Mouse (Mus musculus): ENCODE data around the gene Vars.

The Vars gene

DNA sequence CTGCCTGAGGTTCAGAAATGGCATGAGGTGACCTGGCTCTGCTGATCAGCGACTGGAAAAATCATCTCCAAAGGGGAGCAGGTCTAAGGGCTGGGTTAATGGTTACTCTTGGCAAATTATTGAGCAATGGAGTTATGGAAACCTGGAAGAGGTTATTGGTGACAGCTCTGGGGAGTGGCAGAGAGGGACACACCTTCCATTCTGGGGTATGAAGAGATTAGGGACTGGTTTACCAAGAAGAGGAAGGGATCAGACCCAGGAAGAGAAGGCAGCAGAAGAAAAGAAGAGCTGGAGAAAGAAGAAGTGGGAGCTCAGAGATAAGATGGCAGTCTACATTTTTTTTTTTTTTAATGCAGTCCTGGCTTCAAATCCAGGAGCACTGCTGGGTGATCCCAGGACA lies 46.9 kb downstream of the Vars start:
- DNase-seq (ENCODE audit: low read depth, low spot score) = no peak

GRCm38 (mm10) chr17:35048149-35048931 lies 47.6 kb downstream of the Vars start:
- DNase-seq (ENCODE audit: low read depth, low spot score) = no peak

GRCm38 (mm10) chr17:35048932-35049440 lies 48.2 kb downstream of the Vars start:
- no peak for DNase-seq (ENCODE audit: low read depth, low spot score)

DNA sequence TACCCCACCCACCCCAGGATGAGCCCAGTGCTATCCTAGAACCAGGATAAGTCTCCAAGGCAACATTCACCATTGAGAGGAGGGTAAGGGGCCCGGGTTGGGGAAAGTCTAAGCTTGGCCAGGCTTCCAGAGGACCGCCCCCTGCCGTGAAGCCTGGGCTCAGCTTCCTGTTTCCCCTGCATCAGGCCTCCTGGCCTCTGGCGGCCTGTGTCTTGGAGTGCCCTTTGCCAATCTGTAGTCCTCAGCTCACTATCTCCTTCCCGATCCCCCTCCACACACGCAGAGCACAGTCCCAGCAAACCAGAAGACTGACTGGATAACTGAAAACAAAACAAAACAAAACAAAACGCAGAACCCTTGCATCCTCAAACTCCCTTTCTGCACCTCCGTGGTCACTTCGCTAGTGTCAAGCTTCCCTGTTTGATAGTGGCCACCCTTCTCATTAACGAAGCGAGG lies 48.8 kb downstream of the Vars start, which contains the start of gene Clic1:
Gene Clic1, plus strand, starts transcription at position 406 of the 456 bp plus-strand sequence.
- no peak for DNase-seq (ENCODE audit: low read depth, low spot score)

DNA sequence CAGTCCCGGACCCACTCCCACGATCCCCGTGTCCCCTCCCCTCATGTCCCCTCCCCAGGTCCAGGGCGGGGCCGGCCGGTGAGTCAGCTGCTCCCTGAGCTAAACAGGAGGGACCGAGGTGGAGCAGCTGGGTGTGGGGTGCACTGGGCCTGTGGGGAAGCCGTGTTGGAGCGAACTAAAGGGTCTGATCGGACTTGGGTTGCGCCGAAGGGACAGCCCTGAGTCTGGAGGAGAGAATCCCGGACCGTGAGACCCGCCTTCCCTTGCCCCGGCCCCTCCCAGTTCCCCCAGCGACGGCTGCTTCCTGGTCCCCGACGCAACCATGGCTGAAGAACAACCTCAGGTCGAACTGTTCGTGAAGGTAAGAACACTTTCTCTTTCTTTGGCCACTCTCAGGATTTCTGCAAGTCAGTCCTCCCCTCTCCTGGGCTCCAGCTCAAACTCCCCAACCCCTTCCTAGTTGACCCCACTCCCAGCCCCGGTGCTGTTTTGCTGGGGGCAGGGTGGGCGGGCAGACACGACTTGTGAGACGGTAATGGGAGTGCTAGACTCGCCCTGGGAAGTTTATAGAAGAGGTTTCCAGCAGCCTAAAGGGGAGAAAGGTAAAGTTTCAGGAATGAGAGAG lies 49.5 kb downstream of the Vars start:
- no peak for DNase-seq (ENCODE audit: low read depth, low spot score)

DNA sequence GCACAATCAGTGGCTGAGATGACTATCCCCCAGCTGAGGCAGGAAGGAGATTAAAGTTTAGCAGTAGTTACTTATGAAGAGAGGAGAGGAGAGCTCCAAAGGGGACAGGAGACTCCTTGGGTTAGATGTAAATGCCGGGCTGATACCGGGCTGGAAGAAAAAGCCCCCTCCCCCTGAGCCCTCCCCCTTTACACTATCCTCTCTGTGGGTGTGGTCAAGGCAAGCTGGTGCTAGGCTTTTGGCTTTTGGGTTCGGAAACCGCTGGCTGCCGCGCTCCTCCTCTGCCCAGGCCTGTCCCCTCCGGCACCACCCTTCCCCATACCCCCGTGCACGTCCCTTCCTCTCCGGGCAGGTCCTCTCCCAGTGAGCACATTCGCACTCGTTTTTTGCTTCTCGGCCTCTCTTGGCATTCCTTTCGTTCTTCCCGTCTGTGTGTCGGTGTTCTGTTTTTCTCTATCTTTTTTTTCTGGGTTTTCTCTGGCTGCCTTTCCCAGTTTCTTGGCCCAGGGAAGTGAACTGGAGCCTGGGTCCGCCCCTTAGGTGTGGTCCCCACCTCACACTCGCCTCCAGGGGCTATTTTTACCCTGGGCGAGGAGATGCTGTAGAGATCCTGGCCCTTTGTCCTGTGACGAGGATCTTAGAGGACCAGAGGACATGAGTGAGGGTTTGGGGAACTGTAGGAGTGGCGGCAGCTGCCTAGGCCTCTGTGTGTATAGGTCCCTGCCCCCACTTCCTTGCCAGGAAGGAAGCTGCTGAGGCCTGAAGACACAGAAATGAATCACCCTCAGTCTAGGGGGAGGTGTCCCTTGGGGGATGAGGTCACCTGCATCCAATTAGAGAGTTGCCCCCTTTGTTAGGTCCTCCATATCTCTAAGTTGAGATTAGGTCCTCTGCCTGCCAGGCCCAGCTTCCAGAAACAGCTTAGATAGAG lies 50.6 kb downstream of the Vars start:
- no peak for DNase-seq (ENCODE audit: low read depth, low spot score)

DNA sequence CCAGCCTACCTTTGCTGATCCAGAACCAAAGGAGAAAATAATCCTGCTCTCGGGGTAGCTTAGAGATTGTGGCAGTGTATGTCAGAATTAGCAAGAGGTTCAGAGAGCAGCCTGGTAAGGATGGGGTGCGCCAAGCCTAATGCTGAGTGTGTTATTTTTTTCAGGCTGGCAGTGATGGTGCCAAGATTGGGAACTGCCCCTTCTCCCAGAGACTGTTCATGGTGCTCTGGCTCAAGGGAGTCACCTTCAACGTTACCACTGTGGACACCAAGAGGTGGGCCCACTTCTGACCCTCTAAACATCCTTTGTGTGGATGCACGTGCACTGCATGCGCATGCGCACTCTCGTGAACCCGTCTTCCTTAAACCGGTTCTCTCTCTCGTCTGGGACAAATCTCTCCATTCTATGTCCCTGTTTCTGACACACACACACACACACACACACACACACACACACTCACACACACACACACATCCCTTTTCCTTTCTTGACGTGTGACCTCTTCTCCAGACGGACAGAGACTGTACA lies 51.5 kb downstream of the Vars start:
- DNase-seq (ENCODE audit: low read depth, low spot score) = no peak

DNA sequence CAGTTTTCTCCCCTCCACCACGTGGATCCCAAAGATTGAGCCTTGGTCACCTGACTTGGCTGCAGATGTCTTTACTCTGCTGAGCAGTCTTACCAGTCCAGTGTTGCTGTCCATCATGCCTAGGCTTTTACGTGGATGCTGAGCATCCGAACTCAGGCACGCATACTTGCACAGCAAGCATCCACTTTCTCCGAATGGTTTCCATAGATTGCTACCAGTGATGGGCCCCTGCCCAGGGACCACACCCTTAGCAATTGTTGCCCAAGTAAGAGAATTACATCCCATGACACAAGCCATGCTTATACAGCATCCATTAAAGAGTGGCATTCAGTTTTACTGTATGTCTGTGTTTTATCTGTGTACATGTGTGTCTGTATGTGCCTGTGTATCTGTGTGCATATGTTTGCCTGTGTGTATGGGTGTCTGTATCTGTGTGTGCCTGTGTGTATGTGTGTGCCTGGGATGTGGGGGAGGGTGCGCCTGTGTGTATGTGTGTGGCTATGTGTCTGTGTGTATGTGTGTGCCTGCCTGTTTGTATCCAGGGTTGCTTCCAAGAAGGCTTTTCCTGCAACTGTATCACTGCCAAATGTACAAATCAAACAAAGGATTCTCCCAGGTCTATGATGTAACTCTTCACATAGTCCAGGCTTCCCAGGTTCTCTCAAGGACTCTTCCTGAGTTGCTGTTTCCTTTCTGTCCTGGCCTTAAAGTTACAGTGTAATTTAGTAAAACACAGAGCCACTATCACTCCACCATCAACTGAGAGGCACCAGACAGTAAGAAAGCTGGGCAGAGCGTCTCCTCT lies 55.1 kb downstream of the Vars start:
- no peak for DNase-seq (ENCODE audit: low read depth, low spot score)

- DNase-seq (ENCODE audit: low read depth, low spot score) = no peak
Observed at GRCm38 (mm10) chr17:35057090-35057489, 56.3 kb downstream of the Vars start.

DNA sequence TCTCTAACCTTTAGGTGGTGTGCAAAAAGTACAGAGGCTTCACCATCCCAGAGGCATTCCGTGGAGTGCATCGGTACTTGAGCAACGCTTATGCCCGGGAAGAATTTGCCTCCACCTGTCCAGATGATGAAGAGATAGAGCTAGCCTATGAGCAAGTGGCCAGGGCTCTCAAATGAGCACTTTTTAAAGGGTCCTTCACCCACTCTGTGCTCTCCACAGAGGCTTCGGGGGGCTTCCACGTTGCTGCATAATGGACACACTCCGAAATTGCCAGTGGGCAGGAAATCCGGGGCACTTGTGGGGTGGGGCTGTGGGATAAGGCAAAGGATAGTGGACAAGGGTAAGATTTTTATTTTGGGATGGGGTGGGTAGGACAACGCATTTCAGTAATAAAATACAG lies 57.5 kb downstream of the Vars start:
- no peak for DNase-seq (ENCODE audit: low read depth, low spot score)

DNA sequence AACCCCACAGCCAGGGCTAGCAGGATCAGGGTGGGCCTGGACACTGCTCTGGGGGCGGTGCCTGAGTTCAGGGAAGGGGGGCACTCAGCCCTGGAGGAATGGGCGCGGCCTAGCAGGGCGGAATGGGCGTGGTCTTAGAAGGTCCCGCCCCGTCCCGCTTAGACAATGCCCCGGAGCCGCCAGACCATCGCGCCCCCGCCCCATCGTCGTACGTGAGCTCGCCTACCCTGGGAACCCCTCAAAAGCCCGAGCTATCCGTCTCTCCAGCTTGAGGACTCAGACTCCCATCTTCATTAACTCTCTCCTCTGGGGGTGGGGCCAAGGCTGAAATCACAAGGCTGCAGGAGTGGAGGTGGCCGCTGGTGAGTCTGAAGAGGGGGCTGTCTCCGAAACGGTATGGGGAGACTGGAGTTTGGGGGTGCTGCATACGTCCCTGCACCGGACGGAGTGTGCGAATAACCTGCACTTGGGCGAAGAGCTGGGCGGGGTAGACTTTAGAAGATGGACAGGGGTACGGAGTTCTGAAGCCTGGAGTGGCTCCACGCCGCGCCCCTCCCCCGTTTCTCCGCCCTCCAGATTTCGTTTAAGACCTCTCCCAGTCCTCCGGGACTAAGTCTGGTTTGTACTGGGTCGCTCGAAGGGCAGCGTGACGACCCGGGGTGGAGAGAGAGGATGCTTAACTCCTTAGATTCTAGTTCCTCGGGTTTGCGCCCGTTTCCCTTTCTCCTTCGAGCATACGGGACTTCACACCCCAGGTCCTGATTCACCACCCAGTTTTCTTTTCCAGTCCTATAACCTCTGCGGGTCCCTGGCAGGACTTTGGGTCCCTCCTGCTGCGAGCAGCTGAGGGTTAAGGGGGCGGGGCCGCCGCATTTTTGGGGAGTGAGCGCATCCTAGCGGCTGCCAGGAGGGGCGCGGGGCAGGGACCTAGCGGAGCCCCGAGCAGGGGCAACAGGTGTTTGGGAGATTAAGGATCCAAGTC lies 58.4 kb downstream of the Vars start, which contains the start of gene Ddah2:
Gene Ddah2, plus strand, starts transcription at position 125 of the 982 bp plus-strand sequence.
- DNase-seq (ENCODE audit: low read depth, low spot score) = peak; percentile 72

DNA sequence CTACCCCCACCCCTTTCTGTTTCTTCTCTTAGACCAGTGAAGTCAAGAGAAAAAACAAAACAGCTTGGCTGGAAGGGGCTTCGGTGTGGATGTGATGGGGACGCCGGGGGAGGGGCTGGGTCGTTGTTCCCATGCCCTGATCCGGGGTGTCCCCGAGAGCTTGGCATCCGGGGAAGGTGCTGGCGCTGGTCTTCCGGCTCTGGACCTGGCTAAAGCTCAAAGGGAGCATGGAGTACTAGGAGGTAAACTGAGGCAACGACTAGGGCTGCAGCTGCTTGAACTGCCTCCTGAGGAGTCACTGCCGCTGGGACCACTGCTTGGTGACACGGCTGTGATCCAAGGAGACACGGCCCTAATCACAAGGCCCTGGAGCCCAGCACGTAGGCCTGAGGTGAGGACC lies 59.3 kb downstream of the Vars start:
- DNase-seq (ENCODE audit: low read depth, low spot score) = no peak

DNA sequence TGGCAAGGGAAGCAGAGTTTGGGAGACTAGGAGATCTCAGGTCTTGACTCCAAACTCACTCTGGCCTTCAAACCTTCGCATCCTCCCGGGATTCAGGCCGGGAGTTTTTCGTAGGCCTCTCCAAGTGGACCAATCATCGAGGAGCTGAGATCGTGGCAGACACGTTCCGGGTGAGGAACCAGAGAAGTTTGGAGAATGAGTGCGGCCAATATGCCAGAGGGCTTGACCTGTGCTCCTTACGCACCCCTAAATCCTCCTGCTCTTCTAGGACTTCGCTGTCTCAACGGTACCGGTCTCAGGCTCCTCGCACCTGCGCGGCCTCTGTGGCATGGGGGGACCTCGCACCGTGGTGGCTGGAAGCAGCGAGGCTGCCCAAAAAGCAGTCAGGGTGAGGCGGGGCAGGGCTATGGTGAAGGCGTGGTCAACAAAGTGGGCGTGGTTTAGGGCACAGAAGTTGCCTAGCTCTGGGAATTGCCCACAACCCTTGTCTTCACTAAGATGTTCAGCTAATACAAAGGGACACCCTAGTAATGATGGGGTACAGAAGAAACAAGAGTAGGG lies 60.0 kb downstream of the Vars start:
- no peak for DNase-seq (ENCODE audit: low read depth, low spot score)

DNA sequence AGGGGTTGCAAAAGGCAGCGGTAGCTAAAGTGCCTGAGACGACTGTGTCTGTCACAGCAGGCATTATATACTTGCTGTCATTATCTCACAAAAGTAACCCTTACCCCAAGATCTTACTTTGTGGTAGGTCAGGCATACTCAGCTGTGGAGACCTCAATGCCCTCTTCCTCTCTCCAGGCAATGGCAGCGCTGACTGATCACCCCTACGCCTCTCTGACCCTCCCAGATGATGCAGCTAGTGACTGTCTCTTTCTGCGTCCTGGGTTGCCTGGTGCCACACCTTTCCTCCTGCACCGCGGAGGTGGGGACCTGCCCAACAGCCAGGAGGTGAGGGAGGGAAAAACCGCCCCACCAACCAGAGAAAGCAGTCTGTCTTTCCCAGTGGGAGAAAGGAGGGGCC lies 60.5 kb downstream of the Vars start:
- no peak for DNase-seq (ENCODE audit: low read depth, low spot score)

DNA sequence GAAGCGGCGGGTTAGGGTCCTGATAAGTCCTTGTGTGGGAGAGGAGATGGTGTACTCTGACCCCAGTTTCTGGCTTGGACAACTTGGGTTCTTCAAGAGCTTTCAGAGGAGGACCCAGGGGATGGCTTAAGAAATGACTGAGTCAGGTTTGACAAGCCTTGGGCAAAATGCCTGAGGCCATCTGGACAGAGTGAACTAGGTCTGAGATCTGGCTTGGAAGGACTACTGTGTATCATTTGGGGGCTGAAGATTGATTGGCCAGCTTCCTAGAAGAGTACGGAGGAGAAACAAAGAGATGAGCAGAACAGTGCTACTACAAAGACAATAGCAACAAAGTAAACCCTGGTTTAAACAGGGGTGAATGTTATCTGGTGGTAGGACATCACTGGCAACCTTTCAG lies 62.7 kb downstream of the Vars start:
- no peak for DNase-seq (ENCODE audit: low read depth, low spot score)

DNA sequence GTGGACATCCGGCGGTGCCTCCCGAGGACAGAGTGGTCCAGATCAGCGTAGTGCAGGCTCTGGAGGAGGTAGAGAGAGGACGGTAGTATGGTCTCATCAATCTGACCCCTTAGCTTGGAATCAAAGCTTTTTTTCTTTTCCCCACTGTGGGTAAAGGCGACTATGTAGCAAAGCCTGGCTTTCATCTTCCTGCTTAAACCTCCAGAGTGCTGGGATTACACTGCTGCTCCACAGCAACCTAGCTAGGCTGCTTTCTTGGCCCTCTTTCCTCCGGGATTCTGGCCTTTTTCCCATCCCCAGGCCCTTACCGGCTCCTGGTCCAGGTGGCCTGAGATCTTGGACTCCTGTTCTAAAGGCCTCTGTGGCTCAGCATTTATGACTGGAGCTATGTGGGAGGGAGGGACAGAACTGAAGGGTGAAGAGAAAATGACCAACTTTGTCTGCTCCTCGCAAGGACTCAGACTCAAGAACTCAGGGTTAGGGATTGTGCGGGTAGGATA lies 63.6 kb downstream of the Vars start:
- no peak for DNase-seq (ENCODE audit: low read depth, low spot score)

DNA sequence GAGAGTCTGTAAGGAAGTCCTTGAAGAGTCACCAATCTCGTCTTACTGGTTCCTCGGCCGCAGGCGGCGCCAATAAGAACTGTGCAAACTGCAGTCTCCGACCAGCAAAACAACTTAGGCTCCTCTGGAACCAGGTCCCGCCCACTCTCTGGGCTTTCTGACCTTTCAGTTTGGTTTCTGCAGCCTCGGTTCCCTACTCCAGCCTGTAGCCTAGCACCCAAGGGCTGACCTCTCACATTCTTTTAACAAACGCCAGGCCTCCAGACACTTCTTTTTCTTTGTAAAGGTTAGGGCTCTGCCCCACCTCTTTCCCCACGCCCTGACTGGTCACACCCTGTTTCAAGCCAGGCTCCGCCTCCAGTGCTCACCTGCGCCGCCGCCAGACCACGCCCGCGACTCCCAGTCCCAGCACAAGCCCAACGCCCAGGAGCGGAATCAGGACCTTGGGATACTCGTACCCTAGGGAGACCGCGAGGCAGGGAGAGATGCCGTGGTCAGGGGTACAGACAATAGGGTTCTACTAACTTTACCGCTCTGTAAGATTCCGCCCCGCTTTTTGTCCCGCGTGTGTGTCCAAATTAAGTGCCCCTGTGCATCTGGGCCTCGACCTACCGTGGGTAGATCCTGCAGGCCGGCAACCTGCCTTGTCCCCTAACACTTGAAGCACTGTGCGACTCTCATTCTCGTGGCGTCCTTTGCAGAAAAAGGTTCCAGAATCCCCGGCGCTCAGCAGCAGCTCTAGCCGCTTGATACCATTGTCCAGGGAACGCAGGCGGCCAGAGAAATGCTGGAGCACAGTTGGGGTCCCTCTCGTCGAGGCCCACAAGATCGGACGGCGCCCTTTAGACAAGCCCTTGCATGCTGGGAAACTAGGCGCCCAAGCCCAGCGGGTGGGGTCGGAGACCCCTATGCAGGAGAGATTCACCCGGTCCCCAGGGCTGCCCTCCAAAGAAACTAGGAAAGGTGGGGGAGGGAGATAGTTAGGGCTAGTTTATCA lies 64.5 kb downstream of the Vars start, which contains the start of gene Ly6g6c:
Gene Ly6g6c, plus strand, starts transcription at position 438 of the 997 bp plus-strand sequence.
- DNase-seq (ENCODE audit: low read depth, low spot score) = no peak

All from brain, embryonic 18.5 days (tissue).